Mouse (Mus musculus) liver, embryonic 12.5 days (tissue): Measurements from ENCODE around the gene Abtb1. TPM values are rescaled to one million over a fixed set of nuclear protein-coding genes. Genes with fewer than 3 reads are reported as not detected.

Experiments used
- ATAC-seq: fragments of 200-750 bp; cut with Nextera tagmentation; 2 replicates; pipeline ENCODE4 v1.8.0; 2017; ENCODE audit warnings: moderate number of reproducible peaks, mild to moderate bottlenecking, moderate library complexity
- H3K27ac ChIP-seq: fragments of 300-500 bp; sonication (generic); 2 replicates; pipeline ENCODE4 v1.5.1; 2016; ENCODE audit warnings: mild to moderate bottlenecking
- H3K27me3 ChIP-seq: fragments of 300-500 bp; sonication (generic); replicated peaks from 2 replicates; pipeline ENCODE4 v1.6.1; 2016; ENCODE audit warnings: mild to moderate bottlenecking, moderate library complexity
- H3K36me3 ChIP-seq: fragments of 300-500 bp; sonication (generic); 2 replicates; pipeline ENCODE4 v1.6.1; 2016; ENCODE audit warnings: mild to moderate bottlenecking, moderate library complexity
- H3K4me1 ChIP-seq: fragments of 300-500 bp; sonication (generic); 2 replicates; pipeline ENCODE4 v1.6.1; 2016
- H3K4me2 ChIP-seq: fragments of 300-500 bp; sonication (generic); 2 replicates; pipeline ENCODE4 v1.6.1; 2016; ENCODE audit warnings: mild to moderate bottlenecking, moderate library complexity
- H3K4me3 ChIP-seq: fragments of 300-500 bp; sonication (generic); 2 replicates; pipeline ENCODE4 v1.5.1; 2016; ENCODE audit warnings: mild to moderate bottlenecking, moderate library complexity
- H3K9ac ChIP-seq: fragments of 300-500 bp; sonication (generic); 2 replicates; pipeline ENCODE4 v1.6.1; 2016; ENCODE audit warnings: mild to moderate bottlenecking, moderate library complexity
- H3K9me3 ChIP-seq: fragments of 300-500 bp; sonication (generic); replicated peaks from 2 replicates; pipeline ENCODE4 v1.6.1; 2016; ENCODE audit warnings: mild to moderate bottlenecking, moderate library complexity
- WGBS: fragments of 180-500 bp; shearing (Covaris S2); methylation state at CpG from one replicate; pipeline ENCODE4 v1.1.7; 2016; ENCODE audit not compliant: insufficient replicate concordance; 5-methylcytosine and 5-hydroxymethylcytosine counted together
- polyA plus RNA-seq: library from polyadenylated mRNA; unstranded; fragments of >200 nt; fragmentation: Nextera tagmentation; extraction: Ambion mirVana; gene quantifications from 2 replicates; pipeline ENCODE4 v1.2.1, GENCODE M21; 2016

Abtb1 gene
- polyA plus RNA-seq, 1 experiment from 2014 or later, result 37.6 TPM

DNA sequence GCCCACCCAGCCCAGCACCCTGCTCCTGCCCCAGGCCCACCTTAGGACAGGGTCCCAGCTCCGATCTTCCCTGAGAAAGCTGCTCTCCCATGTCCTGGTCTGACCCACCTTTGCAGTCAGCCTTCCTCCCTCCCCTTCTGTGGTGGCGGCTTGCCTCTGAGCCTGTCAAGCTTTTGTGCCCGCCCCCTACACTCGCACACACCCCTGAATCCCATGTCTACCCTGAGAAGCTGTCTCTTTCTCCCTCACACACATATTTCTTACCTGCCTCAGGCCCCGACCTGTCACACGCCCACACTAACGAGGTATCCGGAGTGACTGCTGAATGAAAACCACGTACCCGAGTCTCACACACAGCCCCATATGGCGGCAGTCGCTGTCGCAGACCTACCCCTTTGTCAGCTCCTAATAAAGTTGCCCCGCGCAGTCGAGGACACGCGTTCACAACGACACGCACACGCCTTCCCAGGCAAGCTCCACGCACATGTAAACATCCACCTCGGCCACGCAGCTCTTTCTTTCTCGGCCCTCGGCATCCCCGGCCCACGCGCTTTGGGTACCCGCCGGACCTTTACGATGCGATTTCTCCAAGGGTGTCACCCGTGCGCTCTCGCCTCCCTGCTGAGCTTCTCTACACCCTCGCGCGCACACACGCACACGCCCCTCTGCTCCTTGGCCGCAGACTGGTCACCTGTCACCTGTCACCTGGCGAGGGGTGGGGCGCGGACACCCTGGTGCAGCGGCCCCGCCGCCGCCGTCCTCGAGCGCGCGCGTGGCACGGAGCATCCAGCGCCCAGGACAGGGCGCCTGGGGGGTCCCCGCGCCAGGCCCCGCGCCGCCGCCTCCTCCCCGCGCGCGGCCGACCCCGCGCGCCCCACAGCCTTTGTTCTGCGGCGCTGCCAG is 32.4 kb upstream of the Abtb1 start:
- 6% methylated on average over 68 of the region's 74 CpGs for WGBS
- H3K4me1 ChIP-seq, result peaks cover 8% of the 10 kb centered on the region
- H3K9ac ChIP-seq, result peak overlapping the region; percentile 31; the same call in 1 of the 2 replicates
- peaks cover 77% of the 10 kb centered on the region for H3K27me3 ChIP-seq
- ATAC-seq, result peak; percentile 25; the same call in 1 of the 2 replicates
- peak overlapping the region; percentile 60 for H3K4me3 ChIP-seq
- no peaks in the 10 kb centered on the region for H3K36me3 ChIP-seq
- H3K9me3 ChIP-seq, result no peaks in the 10 kb centered on the region
- no peak overlapping the region for H3K27ac ChIP-seq
- peak overlapping the region; percentile 71 for H3K4me2 ChIP-seq

DNA sequence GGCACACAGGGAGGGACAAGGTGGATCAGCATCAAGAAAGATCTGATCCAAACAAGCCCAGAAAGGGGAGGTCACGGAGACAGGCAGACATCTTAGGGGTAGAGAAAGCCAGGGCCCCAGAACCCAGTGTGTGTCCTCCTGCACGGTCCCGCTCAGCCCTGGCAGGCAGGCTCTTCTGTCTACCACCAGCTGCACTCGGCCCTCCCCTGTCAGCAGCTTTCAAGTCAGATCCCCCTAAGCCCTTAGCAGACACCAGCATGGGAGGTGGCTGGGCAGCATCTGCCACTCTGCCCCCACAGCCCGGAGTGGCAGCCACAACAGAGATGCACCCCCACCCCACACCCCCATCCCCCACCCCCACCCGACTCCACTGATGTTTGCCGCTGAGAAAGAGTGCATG is 31.0 kb upstream of the Abtb1 start:
- Histone ChIP-seq H3K27ac (no peak overlapping the region), H3K4me1 (peaks cover 8% of the 10 kb centered on the region), H3K4me3 (no peak overlapping the region), H3K4me2 (no peak overlapping the region), H3K36me3 (no peaks in the 10 kb centered on the region), H3K9ac (no peak overlapping the region), H3K27me3 (peaks cover 77% of the 10 kb centered on the region), H3K9me3 (no peaks in the 10 kb centered on the region)
- 34% methylated on average over 7 of the region's 7 CpGs for WGBS
- ATAC-seq, result no peak

DNA sequence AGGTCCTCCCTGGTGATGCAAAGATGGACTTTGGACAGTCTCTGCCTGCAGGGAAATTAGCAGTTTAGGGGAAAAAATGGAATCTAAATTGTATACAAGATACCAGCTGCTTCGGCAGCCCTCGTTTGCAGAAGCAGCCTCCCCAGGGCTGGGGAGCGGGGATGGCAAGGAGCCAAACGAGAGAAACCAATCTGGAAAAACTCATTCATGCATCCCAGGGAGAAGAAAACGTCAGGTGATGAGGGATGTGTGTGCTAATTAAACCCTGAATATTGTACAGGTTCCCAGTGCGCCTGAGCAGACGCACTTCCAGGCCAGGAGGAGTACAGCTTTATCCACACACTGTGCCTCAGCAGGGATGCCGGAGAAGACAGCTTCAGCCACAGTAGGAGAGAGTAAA is 29.8 kb upstream of the Abtb1 start:
- Histone ChIP-seq H3K9ac (no peak overlapping the region), H3K4me1 (peaks cover 8% of the 10 kb centered on the region), H3K9me3 (no peaks in the 10 kb centered on the region), H3K4me2 (no peak overlapping the region), H3K36me3 (no peaks in the 10 kb centered on the region), H3K27me3 (peaks cover 79% of the 10 kb centered on the region), H3K27ac (no peak overlapping the region), H3K4me3 (no peak overlapping the region)
- no peak for ATAC-seq
- WGBS, result 55% methylated on average over 8 of the region's 8 CpGs

DNA sequence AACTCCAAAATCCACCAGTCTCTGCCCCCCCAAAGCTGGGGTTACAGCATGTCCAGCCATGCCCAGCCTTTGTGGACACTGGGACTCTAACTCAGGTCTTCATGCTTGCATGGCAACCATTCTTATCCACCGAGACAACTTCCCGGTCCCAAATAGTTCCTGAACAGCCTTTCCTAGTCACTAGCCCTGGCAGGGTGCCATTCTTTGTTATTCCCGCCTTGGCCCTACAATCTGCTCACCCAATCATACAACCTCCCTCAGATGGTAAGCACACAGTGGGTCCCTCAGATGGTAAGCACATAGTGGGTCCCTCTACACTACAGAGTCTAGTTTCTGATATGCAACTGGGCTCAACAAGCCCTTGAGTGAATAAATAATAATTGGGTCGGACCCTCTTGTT is 28.8 kb upstream of the Abtb1 start:
- ATAC-seq, result no peak
- no peaks in the 10 kb centered on the region for H3K36me3 ChIP-seq
- H3K4me2 ChIP-seq, result no peak overlapping the region
- 62% methylated on average over 4 of the region's 4 CpGs for WGBS
- peaks cover 8% of the 10 kb centered on the region for H3K4me1 ChIP-seq
- no peak overlapping the region for H3K9ac ChIP-seq
- H3K27ac ChIP-seq, result no peak overlapping the region
- no peak overlapping the region for H3K4me3 ChIP-seq
- no peaks in the 10 kb centered on the region for H3K9me3 ChIP-seq
- H3K27me3 ChIP-seq, result peaks cover 79% of the 10 kb centered on the region

DNA sequence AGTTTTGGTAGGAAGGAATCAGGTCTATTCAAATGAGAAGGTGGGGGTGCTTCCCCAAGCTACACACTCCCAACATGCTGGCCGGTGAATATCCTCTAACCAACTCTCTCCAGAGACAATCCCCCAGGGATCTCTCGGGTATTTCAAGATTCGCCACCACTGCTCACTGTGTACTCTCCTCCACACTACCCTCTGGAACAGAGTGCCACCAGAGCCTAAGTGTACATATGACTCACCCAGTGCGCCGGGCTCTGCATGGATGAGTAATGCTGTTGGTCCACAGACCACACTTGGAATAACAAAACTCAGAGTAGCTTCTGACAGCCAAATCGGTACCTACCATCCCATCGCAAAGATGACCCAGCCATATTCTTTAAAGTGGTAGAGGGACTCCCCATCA is 27.7 kb upstream of the Abtb1 start:
- no peak for ATAC-seq
- 74% methylated on average over 7 of the region's 7 CpGs for WGBS
- H3K27me3 ChIP-seq, result peaks cover 78% of the 10 kb centered on the region

DNA sequence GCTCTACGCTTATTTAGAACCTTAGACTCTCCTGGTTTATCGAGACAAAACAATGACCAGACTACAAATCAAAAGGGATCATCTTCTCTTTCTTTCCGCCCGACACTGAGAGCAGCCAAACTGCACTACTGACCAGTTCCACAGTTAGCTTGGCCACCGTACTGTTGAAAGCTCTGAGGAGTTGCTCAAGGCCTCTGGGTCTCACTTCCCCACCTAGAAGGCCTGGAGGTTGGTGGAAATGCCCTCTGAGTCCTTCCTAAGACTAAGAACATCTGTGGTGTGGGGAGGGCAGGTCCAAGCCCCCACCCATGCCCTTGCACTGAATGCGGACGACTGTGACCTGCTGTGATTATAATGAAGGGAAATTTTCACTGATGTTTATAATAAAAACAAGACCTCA is 23.9 kb upstream of the Abtb1 start:
- no peak overlapping the region for H3K9ac ChIP-seq
- 68% methylated on average over 7 of the region's 7 CpGs for WGBS
- 0 out of 2 replicates have a peak, but pooled peaks cover 2% of the 10 kb centered on the region for H3K4me1 ChIP-seq
- H3K36me3 ChIP-seq, result no peaks in the 10 kb centered on the region
- H3K27ac ChIP-seq, result no peak overlapping the region
- peaks cover 41% of the 10 kb centered on the region for H3K27me3 ChIP-seq
- no peak overlapping the region for H3K4me2 ChIP-seq
- peaks cover 9% of the 10 kb centered on the region for H3K9me3 ChIP-seq
- H3K4me3 ChIP-seq, result no peak overlapping the region
- no peak for ATAC-seq

More for the DNA sequence above, 27.7 kb upstream of the Abtb1 start:
- Histone ChIP-seq H3K4me2 (no peak overlapping the region), H3K9me3 (no peaks in the 10 kb centered on the region), H3K27ac (no peak overlapping the region), H3K4me3 (no peak overlapping the region), H3K36me3 (no peaks in the 10 kb centered on the region), H3K4me1 (peaks cover 2% of the 10 kb centered on the region), H3K9ac (no peak overlapping the region)

DNA sequence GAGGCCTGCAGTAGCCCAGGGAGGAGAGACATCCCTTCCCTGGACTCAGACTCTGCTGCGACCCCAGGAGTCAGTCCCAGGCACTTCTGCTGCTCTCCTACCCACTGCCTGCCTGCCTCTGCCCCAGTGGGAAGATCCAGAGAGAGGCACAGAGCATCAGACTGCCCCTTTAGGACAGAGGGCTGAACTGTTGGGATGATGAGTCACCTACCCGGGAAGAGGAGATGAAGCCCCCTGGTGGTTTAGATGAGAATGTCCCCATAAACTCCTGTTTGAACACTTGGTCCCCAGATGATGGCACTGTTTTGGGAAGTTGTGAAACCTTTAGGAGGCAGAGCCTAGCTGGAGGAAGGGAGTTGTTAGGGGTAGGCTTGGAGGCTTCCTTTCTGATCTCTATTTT is 19.1 kb upstream of the Abtb1 start:
- H3K4me1 ChIP-seq, result 0 out of 2 replicates have a peak, but pooled peaks cover 5% of the 10 kb centered on the region
- H3K9ac ChIP-seq, result no peak overlapping the region
- H3K27me3 ChIP-seq, result peaks cover 52% of the 10 kb centered on the region
- peak; percentile 54 for ATAC-seq
- H3K27ac ChIP-seq, result no peak overlapping the region
- no peak overlapping the region for H3K4me3 ChIP-seq
- WGBS, result 13% methylated on average over 2 of the region's 2 CpGs
- peaks cover 9% of the 10 kb centered on the region for H3K9me3 ChIP-seq
- H3K36me3 ChIP-seq, result no peaks in the 10 kb centered on the region
- no peak overlapping the region for H3K4me2 ChIP-seq

DNA sequence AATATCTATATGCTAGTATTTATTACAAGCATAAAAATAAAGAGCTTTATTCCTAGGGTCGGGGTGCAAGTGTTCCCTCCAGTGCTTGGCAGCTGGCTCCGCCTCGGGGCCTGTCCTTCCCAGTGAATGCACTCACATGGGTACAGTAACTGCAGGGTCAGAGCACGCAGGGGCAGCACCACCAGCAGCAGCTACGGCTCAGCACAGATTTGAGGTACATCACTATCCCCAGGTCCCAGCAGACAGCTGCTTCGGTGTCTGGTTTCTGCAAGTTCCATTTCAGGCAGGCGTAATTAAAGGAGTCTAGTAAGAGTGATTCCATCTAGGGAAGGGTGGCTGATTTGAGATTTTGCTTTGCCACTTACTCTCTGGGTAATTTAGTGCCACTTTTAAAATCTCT is 16.6 kb upstream of the Abtb1 start:
- WGBS, result 66% methylated on average over 7 of the region's 7 CpGs
- peaks cover 54% of the 10 kb centered on the region for H3K27me3 ChIP-seq

DNA sequence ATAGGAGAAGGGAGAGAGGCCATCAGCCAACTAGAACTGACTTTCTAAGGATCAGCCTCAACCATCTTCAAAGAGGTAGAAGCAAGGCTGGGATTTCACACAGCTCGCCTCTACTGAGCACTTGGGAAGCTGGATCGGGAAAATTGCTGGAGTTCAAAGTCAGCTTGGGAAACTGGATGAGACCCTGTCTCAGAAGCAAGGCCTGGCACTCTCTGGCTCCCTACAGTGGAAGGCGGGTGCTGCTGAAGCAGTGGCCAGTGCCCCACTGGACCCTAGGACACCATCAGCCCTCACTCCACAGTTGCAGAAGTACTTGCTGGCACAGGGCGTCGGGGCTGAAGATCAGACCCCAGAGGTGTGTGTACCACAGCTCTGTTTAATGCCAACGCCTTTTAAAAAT is 16.0 kb upstream of the Abtb1 start:
- ATAC-seq, result no peak
- Histone ChIP-seq H3K9ac (no peak overlapping the region), H3K36me3 (no peaks in the 10 kb centered on the region), H3K27me3 (peaks cover 58% of the 10 kb centered on the region), H3K27ac (no peak overlapping the region), H3K4me3 (no peak overlapping the region), H3K4me1 (0 out of 2 replicates have a peak, but pooled peaks cover 11% of the 10 kb centered on the region), H3K4me2 (no peak overlapping the region), H3K9me3 (peaks cover 9% of the 10 kb centered on the region)
- WGBS, result 78% methylated on average over 6 of the region's 6 CpGs

More for the DNA sequence above, 16.6 kb upstream of the Abtb1 start:
- H3K36me3 ChIP-seq, result no peaks in the 10 kb centered on the region
- no peak overlapping the region for H3K4me2 ChIP-seq
- H3K4me3 ChIP-seq, result no peak overlapping the region
- no peak overlapping the region for H3K9ac ChIP-seq
- 0 out of 2 replicates have a peak, but pooled peaks cover 11% of the 10 kb centered on the region for H3K4me1 ChIP-seq
- no peak overlapping the region for H3K27ac ChIP-seq
- H3K9me3 ChIP-seq, result peaks cover 9% of the 10 kb centered on the region
- no peak for ATAC-seq

DNA sequence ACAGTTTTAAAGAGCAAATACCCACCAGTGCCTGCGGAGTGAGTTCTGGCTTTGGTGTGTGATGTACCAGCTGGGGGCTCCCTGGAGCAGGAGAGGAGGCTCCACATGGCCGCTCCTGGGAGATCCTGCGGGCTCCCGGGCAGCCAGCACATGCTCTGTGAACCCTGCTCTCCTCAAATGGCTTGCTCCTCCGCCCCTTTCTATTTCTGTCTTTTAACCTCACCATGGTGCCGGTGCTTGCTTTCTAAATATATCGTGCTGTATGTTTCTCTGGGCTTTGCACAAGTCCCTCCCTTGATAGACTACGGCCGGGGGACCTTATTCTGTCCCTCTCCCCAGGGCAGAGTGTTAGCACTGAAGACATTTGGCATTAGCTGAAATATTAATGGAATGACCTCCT is 15.5 kb upstream of the Abtb1 start:
- no peak for ATAC-seq
- 31% methylated on average over 9 of the region's 9 CpGs for WGBS

DNA sequence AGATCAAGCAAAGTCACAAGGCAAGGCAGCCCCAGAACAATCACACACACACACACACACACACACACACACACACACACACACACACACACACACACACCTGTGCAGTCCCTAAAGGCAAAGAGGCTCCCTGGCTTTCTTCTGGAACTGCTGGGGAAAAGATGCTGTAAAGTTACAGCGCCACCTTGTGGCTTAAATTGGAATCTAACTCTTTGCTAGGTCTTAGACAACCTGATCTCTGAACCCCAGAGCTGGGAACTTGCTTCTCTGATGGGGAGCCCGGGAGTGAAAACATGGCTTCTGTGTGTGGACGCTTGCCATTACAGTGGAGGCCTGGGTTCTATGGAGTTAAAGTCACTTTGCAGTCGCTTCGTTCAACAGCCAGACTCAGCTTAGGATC is 13.9 kb upstream of the Abtb1 start:
- no peak overlapping the region for H3K4me2 ChIP-seq
- 0 out of 2 replicates have a peak, but pooled peaks have one; percentile 38 for ATAC-seq

More for the DNA sequence above, 15.5 kb upstream of the Abtb1 start:
- Histone ChIP-seq H3K4me2 (no peak overlapping the region), H3K27ac (no peak overlapping the region), H3K9me3 (peaks cover 9% of the 10 kb centered on the region), H3K27me3 (peaks cover 59% of the 10 kb centered on the region), H3K4me1 (0 out of 2 replicates have a peak, but pooled peaks cover 11% of the 10 kb centered on the region), H3K4me3 (no peak overlapping the region), H3K9ac (no peak overlapping the region), H3K36me3 (no peaks in the 10 kb centered on the region)

DNA sequence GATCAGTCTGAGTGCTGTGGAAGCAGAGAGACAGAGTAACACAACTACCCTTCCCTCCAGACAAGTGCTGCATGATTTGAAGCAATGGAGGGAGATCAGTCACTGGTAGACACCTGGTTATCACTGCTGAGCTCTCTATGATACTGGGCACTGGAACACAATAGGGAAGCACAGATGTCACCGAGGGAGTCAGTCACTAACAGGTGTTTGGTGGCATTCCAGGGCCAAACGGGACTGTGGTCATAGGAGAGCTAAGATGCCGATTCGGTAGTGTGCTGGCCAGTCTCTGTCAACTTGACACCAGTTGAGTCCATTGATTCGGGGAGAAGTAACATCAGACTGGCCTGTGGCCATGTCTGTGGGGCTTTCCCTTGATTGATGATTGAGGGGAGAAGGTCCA is 12.7 kb upstream of the Abtb1 start:
- WGBS, result 74% methylated on average over 5 of the region's 5 CpGs

More for the DNA sequence above, 13.9 kb upstream of the Abtb1 start:
- Histone ChIP-seq H3K9me3 (no peaks in the 10 kb centered on the region), H3K27me3 (peaks cover 59% of the 10 kb centered on the region), H3K4me1 (0 out of 2 replicates have a peak, but pooled peaks cover 8% of the 10 kb centered on the region), H3K4me3 (no peak overlapping the region), H3K36me3 (no peaks in the 10 kb centered on the region), H3K9ac (no peak overlapping the region), H3K27ac (no peak overlapping the region)
- 15% methylated on average over 5 of the region's 5 CpGs for WGBS

More for the DNA sequence above, 12.7 kb upstream of the Abtb1 start:
- no peak for ATAC-seq
- H3K4me3 ChIP-seq, result no peak overlapping the region
- peaks cover 55% of the 10 kb centered on the region for H3K27me3 ChIP-seq
- no peak overlapping the region for H3K27ac ChIP-seq
- no peak overlapping the region for H3K9ac ChIP-seq
- no peak overlapping the region for H3K4me2 ChIP-seq
- H3K9me3 ChIP-seq, result no peaks in the 10 kb centered on the region
- H3K36me3 ChIP-seq, result no peaks in the 10 kb centered on the region
- 0 out of 2 replicates have a peak, but pooled peaks cover 6% of the 10 kb centered on the region for H3K4me1 ChIP-seq
